Mouse (Mus musculus): ENCODE measurements at regions not wholly inside any gene's neighbourhood (a gene's known extent, or its start where the extent isn't known, plus 50 kb on each side); places are given as distances from the start of the nearest gene placed in this dataset.

DNA sequence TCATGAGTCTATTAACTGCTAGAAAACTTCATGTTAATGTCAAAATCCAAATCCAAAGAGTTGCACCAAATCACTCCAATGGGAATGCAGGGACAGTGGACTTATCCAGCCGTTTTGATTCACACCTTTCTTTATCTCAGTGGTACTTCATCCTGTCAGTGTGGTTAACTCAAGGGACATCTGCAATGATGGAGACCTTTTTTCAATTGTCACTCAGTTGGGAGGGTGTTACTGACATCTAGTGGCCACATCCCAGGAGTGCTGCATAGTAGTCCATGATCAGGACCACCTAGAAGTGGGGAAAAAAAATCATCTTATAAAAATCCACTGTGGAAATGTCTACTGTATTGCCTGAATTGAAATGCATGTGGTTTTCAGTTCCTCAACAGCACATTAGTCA lies 372.1 kb downstream of the Nsun3 start:
- TF ChIP-seq CTCF (IDR thresholded peaks at IDR 0.05; ENCODE audit: low read depth, low read length) = no peak
- no peak for TF ChIP-seq POLR2A (IDR thresholded peaks at IDR 0.05; ENCODE audit: borderline replicate concordance, low read depth, low read length)
- Histone ChIP-seq H3K4me1 (ENCODE audit: control insufficient read depth, insufficient read depth, low read length) (no peaks in the 10 kb centered on the region), H3K4me3 (ENCODE audit: insufficient read depth, low read length) (no peak overlapping the region), H3K27ac (ENCODE audit: insufficient read depth, low read depth, low read length) (no peak overlapping the region)

DNA sequence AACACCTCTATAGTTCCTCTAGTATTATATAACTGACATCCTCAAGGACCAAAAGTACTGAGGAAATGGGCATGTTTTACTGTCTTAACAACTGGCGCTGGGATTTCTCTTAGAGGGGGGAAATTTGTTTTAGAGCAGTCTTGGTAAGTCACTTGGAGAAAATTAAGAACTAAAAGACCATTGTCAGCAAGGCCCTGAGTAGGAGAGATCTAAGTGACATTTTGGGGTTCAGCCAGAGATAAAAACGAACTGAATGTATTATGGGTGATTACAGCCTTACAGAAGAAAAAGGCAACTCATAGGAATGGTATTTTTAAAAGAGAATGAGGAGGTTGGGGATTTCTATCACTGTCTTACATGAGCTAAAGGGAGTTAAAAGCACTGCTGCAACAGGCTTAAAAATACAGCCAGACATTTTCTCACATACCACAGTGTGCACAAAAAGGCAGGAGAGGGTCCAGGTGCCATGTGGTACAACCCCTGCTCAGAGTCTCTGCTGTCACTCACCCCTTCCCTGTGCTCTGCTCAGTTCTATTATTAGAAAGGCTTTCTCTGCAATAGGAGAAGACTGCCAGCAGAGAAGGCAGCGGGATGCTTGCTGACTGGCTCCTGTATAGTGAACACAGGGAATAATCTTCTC lies 379.0 kb downstream of the Nsun3 start:
- no peak overlapping the region for H3K4me3 ChIP-seq (ENCODE audit: insufficient read depth, low read length)
- no peak overlapping the region for H3K27ac ChIP-seq (ENCODE audit: insufficient read depth, low read depth, low read length)
- no peaks in the 10 kb centered on the region for H3K4me1 ChIP-seq (ENCODE audit: control insufficient read depth, insufficient read depth, low read length)
- TF ChIP-seq CTCF (IDR thresholded peaks at IDR 0.05; ENCODE audit: low read depth, low read length) = no peak
- no peak for TF ChIP-seq POLR2A (IDR thresholded peaks at IDR 0.05; ENCODE audit: borderline replicate concordance, low read depth, low read length)

DNA sequence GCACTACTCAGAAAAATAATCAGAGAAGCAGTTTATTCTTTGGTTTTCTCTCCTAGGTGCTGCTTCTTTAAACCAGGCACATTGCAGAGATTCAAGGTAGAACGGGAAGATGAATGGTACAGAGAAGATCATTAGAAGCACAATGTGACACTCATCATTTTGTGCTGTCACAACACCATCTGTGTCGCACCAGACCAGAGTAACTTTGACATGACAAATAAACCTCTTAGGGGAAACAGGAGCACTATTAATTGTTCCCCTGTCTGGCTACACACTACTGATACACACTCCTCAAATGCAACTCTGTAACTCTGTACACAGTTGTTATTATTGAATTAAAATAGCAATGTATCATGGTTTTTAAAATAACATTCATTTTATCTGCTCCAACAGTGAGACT lies 380.2 kb downstream of the Nsun3 start:
- no peak overlapping the region for H3K27ac ChIP-seq (ENCODE audit: insufficient read depth, low read depth, low read length)
- no peaks in the 10 kb centered on the region for H3K4me1 ChIP-seq (ENCODE audit: control insufficient read depth, insufficient read depth, low read length)
- TF ChIP-seq POLR2A (IDR thresholded peaks at IDR 0.05; ENCODE audit: borderline replicate concordance, low read depth, low read length) (no peak), CTCF (IDR thresholded peaks at IDR 0.05; ENCODE audit: low read depth, low read length) (no peak)
- H3K4me3 ChIP-seq (ENCODE audit: insufficient read depth, low read length) = no peak overlapping the region

DNA sequence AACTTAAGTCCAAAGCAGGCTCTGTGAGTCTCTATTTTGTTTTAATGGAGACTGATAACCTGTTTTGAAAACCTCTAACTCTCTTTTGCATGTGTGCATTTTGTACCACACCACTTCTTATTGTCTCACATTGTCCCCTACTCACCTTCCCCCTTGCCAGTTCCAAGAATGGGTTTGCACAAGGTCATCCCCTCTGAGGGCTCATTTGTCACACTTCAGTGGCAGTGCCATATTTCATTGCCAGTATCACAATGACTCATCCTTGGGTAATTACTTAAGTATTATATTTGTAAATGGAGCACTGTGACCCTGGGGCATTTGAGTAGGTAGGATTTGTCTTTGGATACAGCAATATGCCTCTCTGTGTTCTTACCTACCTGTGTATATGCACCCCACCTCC lies 429.3 kb downstream of the Nsun3 start:
- Histone ChIP-seq H3K4me1 (ENCODE audit: control insufficient read depth, insufficient read depth, low read length) (no peaks in the 10 kb centered on the region), H3K27ac (ENCODE audit: insufficient read depth, low read depth, low read length) (no peak overlapping the region), H3K4me3 (ENCODE audit: insufficient read depth, low read length) (no peak overlapping the region)
- TF ChIP-seq POLR2A (IDR thresholded peaks at IDR 0.05; ENCODE audit: borderline replicate concordance, low read depth, low read length) (no peak), CTCF (IDR thresholded peaks at IDR 0.05; ENCODE audit: low read depth, low read length) (no peak)

DNA sequence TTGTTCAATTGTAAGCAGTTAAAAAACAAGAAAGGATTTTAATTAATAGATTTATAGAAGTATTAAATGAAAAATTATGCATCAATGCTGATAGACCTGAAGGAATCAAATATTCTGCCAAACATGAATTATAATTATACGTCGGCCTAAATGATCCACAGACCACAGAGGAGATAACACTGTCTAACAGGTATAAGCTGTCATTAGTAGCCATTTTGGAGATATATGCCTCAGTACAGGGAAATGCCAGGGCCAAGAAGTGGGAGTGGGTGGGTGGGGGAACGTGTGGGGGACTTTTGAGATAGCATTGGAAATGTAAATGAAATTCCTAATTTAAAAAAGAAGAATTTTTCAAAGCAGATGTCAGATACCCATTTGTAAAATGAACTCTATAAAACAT lies 430.3 kb downstream of the Nsun3 start:
- TF ChIP-seq POLR2A (IDR thresholded peaks at IDR 0.05; ENCODE audit: borderline replicate concordance, low read depth, low read length) = no peak
- TF ChIP-seq CTCF (IDR thresholded peaks at IDR 0.05; ENCODE audit: low read depth, low read length) = no peak
- no peak overlapping the region for H3K27ac ChIP-seq (ENCODE audit: insufficient read depth, low read depth, low read length)
- no peaks in the 10 kb centered on the region for H3K4me1 ChIP-seq (ENCODE audit: control insufficient read depth, insufficient read depth, low read length)
- H3K4me3 ChIP-seq (ENCODE audit: insufficient read depth, low read length) = no peak overlapping the region

DNA sequence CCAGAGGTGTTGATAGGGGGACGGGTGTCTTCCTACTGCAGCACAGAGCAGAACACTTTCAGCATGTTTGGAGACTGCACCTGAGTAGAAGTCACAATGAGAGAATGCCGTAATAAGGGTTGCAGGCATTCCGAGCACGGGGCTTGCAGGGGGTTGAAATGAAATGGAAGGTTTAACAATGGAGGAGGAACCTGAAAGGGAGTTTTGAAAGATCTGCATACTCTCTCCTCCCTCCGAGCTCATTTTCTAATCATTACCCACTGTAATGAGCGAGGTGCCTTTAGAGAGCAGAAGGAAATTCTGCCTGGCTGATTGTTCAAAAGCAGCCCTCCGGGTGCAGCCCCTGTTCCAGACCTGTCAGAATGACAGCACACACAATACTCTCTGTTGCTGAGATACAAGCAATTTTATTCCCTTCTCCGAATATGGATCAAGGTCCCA lies 430.8 kb downstream of the Nsun3 start:
- Histone ChIP-seq H3K27ac (ENCODE audit: insufficient read depth, low read depth, low read length) (no peak overlapping the region), H3K4me3 (ENCODE audit: insufficient read depth, low read length) (no peak overlapping the region), H3K4me1 (ENCODE audit: control insufficient read depth, insufficient read depth, low read length) (no peaks in the 10 kb centered on the region)
- TF ChIP-seq CTCF (IDR thresholded peaks at IDR 0.05; ENCODE audit: low read depth, low read length) (no peak), POLR2A (IDR thresholded peaks at IDR 0.05; ENCODE audit: borderline replicate concordance, low read depth, low read length) (no peak)

DNA sequence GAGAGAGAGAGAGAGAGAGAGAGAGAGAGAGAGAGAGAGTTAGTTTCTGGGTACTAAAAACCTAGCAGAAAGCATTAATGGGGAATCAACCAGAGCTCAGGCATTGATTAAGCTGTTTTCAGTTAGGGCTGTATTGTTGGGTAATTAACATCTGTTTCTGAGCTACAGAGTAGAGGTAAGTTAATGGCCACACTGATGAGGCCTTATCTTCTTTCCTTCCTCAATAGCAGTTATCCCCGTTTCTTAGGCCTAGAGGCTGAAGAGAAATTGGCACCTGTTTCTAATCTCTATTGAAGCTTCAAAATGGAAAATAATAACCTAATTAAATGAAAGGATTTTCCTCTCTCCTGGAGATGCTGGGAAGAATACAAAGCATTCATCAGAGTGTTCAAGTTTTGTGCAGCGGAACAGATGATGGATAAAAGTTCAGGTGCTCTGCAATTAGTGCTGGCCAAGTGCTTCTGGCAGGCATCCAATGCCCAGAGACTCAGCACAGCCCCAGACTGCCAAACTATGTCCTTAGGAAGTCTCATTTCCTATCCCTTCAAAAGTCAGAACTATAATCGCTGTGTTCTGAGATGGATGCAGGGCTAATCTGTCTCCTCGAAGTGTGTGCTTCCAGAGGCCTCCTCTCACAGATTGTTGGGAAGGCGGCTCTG lies 459.1 kb downstream of the Nsun3 start:
- Histone ChIP-seq H3K27ac (ENCODE audit: insufficient read depth, low read depth, low read length) (no peak overlapping the region), H3K4me1 (ENCODE audit: control insufficient read depth, insufficient read depth, low read length) (no peaks in the 10 kb centered on the region), H3K4me3 (ENCODE audit: insufficient read depth, low read length) (no peak overlapping the region)
- TF ChIP-seq CTCF (IDR thresholded peaks at IDR 0.05; ENCODE audit: low read depth, low read length) (no peak), POLR2A (IDR thresholded peaks at IDR 0.05; ENCODE audit: borderline replicate concordance, low read depth, low read length) (no peak)

DNA sequence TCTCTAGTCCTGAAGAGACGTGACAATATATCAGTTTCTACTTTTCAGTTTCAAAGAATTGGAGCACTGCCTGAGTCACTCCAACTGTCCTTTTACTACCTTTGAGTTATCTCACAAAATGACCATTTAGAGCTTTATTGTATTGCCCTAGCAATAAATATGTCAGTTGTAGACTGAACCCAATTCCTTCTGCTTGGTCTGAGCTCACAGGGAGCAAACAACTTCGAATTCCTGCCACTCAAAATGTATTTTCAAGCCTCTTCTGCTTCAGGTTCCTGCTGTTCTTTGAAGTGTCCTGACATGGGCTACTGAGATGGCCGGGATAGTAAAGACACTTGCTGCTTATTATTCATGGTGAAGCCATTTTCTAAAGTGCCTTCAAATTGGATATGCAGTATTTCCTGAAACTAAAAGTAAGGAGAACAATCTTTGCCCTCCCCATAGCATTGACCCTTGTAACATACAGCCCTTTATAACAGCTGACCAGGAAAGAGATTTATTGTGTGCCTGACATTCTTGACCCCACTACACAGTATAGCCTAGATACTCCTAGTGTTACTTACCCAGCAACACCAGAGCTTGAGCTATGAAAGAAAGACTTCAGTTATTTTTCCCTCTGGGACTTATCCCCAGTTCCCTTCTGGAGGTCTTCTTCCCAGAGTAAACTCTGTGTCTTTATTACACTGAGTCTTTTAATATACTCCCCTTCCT lies 460.9 kb downstream of the Nsun3 start:
- no peak overlapping the region for H3K27ac ChIP-seq (ENCODE audit: insufficient read depth, low read depth, low read length)
- H3K4me3 ChIP-seq (ENCODE audit: insufficient read depth, low read length) = no peak overlapping the region
- no peak for TF ChIP-seq CTCF (IDR thresholded peaks at IDR 0.05; ENCODE audit: low read depth, low read length)
- no peak for TF ChIP-seq POLR2A (IDR thresholded peaks at IDR 0.05; ENCODE audit: borderline replicate concordance, low read depth, low read length)
- no peaks in the 10 kb centered on the region for H3K4me1 ChIP-seq (ENCODE audit: control insufficient read depth, insufficient read depth, low read length)

DNA sequence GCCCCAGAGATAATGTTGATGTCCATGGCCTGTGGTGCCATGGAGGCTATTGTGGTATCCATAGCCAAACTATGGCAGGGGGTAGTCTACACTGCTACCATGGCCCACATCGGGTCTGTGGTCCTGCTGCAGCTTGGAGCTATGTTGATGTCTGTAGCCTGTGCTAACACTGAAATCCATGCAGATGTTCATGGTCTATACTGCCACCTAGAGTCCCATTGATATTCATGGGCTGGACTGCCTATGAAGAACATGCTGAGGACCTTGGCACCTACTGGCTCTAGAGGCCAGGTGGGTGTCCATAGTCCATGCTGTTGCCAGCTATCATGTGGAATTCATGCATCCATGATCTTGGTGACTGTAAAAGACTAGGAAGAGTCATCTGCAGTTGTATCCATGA lies 463.8 kb downstream of the Nsun3 start:
- Histone ChIP-seq H3K4me3 (ENCODE audit: insufficient read depth, low read length) (no peak overlapping the region), H3K27ac (ENCODE audit: insufficient read depth, low read depth, low read length) (no peak overlapping the region), H3K4me1 (ENCODE audit: control insufficient read depth, insufficient read depth, low read length) (no peaks in the 10 kb centered on the region)
- TF ChIP-seq POLR2A (IDR thresholded peaks at IDR 0.05; ENCODE audit: borderline replicate concordance, low read depth, low read length) (no peak), CTCF (IDR thresholded peaks at IDR 0.05; ENCODE audit: low read depth, low read length) (no peak)

DNA sequence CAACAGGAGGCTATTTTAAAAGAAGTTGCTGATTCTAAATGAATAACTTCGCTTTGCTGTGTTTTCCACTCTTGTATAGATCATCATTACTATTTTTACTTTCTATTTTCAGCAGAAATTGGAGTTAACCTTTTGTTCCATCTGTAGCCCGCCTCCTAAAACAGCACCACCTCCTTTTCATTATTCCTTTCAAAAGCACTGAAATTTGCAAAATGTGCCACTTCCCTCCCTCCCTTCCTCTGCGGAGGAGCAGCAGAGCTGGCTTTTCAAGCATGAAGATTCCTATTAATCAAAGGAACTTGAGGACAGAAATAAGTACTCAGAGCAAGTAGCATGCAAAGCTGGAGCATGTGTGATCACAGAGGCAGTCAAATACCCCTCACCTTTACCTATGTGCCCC lies 497.7 kb downstream of the Nsun3 start:
- no peak for TF ChIP-seq POLR2A (IDR thresholded peaks at IDR 0.05; ENCODE audit: borderline replicate concordance, low read depth, low read length)
- TF ChIP-seq CTCF (IDR thresholded peaks at IDR 0.05; ENCODE audit: low read depth, low read length) = no peak
- Histone ChIP-seq H3K4me1 (ENCODE audit: control insufficient read depth, insufficient read depth, low read length) (no peaks in the 10 kb centered on the region), H3K27ac (ENCODE audit: insufficient read depth, low read depth, low read length) (no peak overlapping the region), H3K4me3 (ENCODE audit: insufficient read depth, low read length) (no peak overlapping the region)
